Mouse (Mus musculus): Measurements from ENCODE around the gene Arl6ip4.

DNA sequence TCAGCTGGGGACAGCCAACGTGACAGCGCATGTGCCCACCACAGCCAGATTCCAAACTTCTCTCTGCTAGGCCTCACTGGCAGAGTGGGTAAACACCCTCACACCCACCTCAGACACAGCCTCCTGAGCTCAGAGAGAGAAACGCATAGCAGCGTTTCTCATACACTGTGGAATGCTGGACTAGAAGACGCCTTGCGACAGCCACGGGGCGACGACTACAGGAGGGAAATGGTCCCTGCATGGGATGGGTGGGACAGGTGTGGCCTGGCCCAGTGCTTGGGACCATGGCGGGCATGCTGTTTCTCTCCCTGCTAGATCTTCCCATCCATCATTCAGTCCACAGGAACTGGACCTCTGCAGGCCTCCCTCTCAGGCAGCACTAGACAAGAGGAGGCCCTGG, 33.4 kb upstream of the Arl6ip4 start:
- TF ChIP-seq CTCF (IDR thresholded peaks at IDR 0.05): peak; percentile 64
- TF ChIP-seq EP300 (IDR thresholded peaks at IDR 0.05): no peak
